Mouse (Mus musculus) brain, embryonic 14.5 days (tissue): ENCODE results near the gene Zfp74.

Source experiments
- CTCF ChIP-seq: fragments of 200-500 bp; IDR thresholded peaks from 2 replicates; pipeline ENCODE4 v1.5.1; 2012; ENCODE audit warnings: inconsistent platforms, mild to moderate bottlenecking, moderate library complexity, borderline replicate concordance; ENCODE audit not compliant: insufficient read depth, insufficient read length; ENCODE audit errors: extremely low read depth
- POLR2A ChIP-seq: fragments of 200-500 bp; IDR thresholded peaks from 2 replicates; pipeline ENCODE4 v1.6.1; 2012; ENCODE audit warnings: mild to moderate bottlenecking, inconsistent platforms, borderline replicate concordance; ENCODE audit not compliant: poor library complexity, insufficient read depth, insufficient read length, severe bottlenecking; ENCODE audit errors: extremely low read depth

- TF ChIP-seq CTCF = no peak
- no peak for TF ChIP-seq POLR2A
Observed at GRCm38 (mm10) chr7:29890501-29890900, 63.4 kb downstream of the Zfp74 start.
